Mouse (Mus musculus) lung, embryonic 14.5 days (tissue): ENCODE measurements around the gene Ttc7b. TPM values are rescaled to one million over a fixed set of nuclear protein-coding genes. Genes with fewer than 3 reads are reported as not detected.

ENCODE experiments used
- ATAC-seq: fragments of 200-750 bp; cut with Nextera tagmentation; 2 replicates; pipeline ENCODE4 v1.8.0; 2017; ENCODE audit warnings: mild to moderate bottlenecking, moderate TSS enrichment, moderate library complexity; ENCODE audit not compliant: insufficient read depth
- DNase-seq: peaks from one replicate; pipeline ENCODE4 v3.0.0-alpha.2; 2015
- H3K27ac ChIP-seq: fragments of 300-500 bp; sonication (generic); 2 replicates; pipeline ENCODE4 v1.5.1; 2014; ENCODE audit warnings: low read depth, mild to moderate bottlenecking, moderate library complexity
- H3K27me3 ChIP-seq: fragments of 300-500 bp; sonication (generic); 2 replicates; pipeline ENCODE4 v1.6.1; 2014; ENCODE audit warnings: low read length, control low read depth; ENCODE audit not compliant: insufficient read depth
- H3K36me3 ChIP-seq: fragments of 300-500 bp; sonication (generic); 2 replicates; pipeline ENCODE4 v1.6.1; 2014; ENCODE audit warnings: control low read depth; ENCODE audit not compliant: insufficient read depth
- H3K4me1 ChIP-seq: fragments of 300-500 bp; sonication (generic); 2 replicates; pipeline ENCODE4 v1.6.1; 2014; ENCODE audit warnings: antibody characterized with exemption, control low read depth; ENCODE audit not compliant: insufficient read depth
- H3K4me2 ChIP-seq: fragments of 300-500 bp; sonication (generic); 2 replicates; pipeline ENCODE4 v1.6.1; 2014; ENCODE audit warnings: mild to moderate bottlenecking
- H3K4me3 ChIP-seq: fragments of 300-500 bp; sonication (generic); 2 replicates; pipeline ENCODE4 v1.5.1; 2014; ENCODE audit warnings: low read depth, low read length
- H3K9ac ChIP-seq: fragments of 300-500 bp; sonication (generic); 2 replicates; pipeline ENCODE4 v1.6.1; 2014
- H3K9me3 ChIP-seq: fragments of 300-500 bp; sonication (generic); 2 replicates; pipeline ENCODE4 v1.6.1; 2016; ENCODE audit warnings: low read depth, low read length, control low read depth
- CTCF ChIP-seq: IDR thresholded peaks from 2 replicates; pipeline ENCODE4 v1.5.1; 2016; ENCODE audit warnings: antibody characterized with exemption, low read depth
- WGBS: fragments of 180-500 bp; shearing (Covaris S2); extraction: QIAGEN DNeasy Blood & Tissue Kit; methylation state at CpG from one replicate; pipeline ENCODE4 v1.1.7; 2014; 5-methylcytosine and 5-hydroxymethylcytosine counted together
- polyA plus RNA-seq: library from polyadenylated mRNA; unstranded; fragments of >200 nt; fragmentation: Nextera tagmentation; extraction: Ambion mirVana; gene quantifications from 2 replicates; pipeline ENCODE4 v1.2.1, GENCODE M21; 2014

Gene Ttc7b
- polyA plus RNA-seq, 1 experiment from 2014 or later, result 8.1 TPM

DNA sequence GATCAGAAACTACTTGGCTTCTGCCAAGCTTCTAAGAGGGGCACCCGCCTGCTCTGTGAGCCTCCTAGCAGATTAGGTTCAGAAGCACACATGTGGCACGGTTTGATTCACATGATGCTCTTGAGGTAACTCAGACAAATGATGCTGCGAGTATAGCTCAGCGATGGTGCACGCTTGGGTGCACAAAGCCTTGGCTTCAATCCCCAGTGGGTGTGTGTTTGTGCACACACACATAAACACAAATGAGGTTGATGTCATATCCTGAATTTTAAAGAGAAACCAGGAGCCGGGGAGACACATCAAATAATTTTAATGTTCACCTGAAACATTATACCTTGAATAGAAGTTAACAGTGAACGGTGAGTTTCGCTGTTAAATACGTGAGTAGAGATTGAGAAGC is 6.6 kb upstream of the Ttc7b start:
- peak overlapping the region; percentile 50 for H3K4me2 ChIP-seq
- H3K9me3 ChIP-seq, result no peaks in the 10 kb centered on the region
- TF ChIP-seq CTCF, result no peak
- no peak for DNase-seq
- no peak overlapping the region for H3K4me3 ChIP-seq
- no peak overlapping the region for H3K9ac ChIP-seq
- no peak overlapping the region for H3K27ac ChIP-seq
- ATAC-seq, result no peak
- no peaks in the 10 kb centered on the region for H3K27me3 ChIP-seq
- no peaks in the 10 kb centered on the region for H3K4me1 ChIP-seq
- WGBS, result 67% methylated on average over 9 of the region's 9 CpGs
- no peaks in the 10 kb centered on the region for H3K36me3 ChIP-seq

DNA sequence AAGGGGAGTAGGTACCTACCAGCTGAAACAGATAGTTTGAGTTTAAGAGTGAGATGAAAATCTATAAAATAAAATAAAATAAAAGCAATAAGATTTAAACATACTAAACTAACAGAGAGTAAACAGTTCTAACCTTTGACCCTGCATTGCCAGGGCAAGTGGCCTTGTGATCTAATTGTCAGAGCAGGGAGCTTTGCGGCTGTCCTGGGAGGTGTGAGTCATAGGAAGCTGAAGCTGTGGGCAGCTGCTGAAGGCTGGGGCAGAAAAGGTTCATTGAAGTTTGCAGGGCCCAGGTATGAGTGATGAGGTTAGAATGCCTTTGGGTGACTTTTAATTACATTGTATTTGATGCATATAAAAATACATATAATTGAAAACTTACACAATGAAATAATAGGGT is 5.3 kb upstream of the Ttc7b start:
- Histone ChIP-seq H3K4me1 (no peaks in the 10 kb centered on the region), H3K9ac (no peak overlapping the region), H3K4me3 (no peak overlapping the region), H3K4me2 (no peak overlapping the region), H3K36me3 (no peaks in the 10 kb centered on the region), H3K27ac (no peak overlapping the region), H3K9me3 (no peaks in the 10 kb centered on the region), H3K27me3 (no peaks in the 10 kb centered on the region)
- no peak for ATAC-seq
- no peak for DNase-seq
- no peak for TF ChIP-seq CTCF
- WGBS, result 25% methylated on average over 1 of the region's 1 CpGs

DNA sequence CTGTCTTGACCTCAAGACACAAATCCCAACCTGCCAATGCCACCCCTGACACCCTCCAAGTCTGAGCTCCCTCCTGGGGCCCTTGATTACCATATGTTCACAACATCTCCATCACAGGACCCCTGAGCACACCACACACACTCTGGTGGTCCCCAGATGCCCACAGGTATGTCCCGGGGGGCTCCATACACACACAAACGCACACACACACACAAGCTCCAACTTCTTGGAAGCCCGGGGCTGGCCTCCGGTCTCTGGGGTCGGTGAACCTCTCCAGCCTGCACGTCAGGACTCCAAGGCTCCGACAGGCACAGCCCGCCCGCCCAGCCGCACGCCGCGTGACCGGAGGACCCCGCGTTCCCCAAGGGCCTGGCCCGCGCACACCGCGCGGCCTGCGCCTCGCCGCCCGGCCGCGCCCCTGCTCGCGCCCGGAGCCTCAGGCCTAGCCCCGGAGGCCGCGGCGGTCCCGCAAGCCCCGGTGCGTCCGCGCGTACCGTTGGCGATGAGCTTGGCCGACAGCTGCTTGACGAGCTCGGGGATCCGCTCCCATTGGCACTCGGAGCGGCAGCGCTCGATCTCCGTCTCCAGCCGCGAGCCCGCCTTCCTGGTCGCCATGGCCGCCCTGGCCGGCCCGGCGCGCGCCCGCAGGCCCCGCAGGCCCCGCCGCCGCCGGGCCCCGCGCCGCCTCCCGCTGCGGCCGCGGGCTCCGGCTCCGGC is 391 bp downstream of the Ttc7b start:
- Histone ChIP-seq H3K36me3 (no peaks in the 10 kb centered on the region), H3K4me2 (peak overlapping the region; percentile 89), H3K4me3 (peak overlapping the region; percentile 79), H3K27me3 (no peaks in the 10 kb centered on the region), H3K27ac (peak overlapping the region; percentile 79), H3K9ac (peak overlapping the region; percentile 92), H3K4me1 (peaks cover 8% of the 10 kb centered on the region; the same call in 1 of the 2 replicates), H3K9me3 (no peaks in the 10 kb centered on the region)
- DNase-seq (peak; percentile 64), ATAC-seq (peak; percentile 85)
- no peak for TF ChIP-seq CTCF
- 0% methylated on average over 73 of the region's 76 CpGs for WGBS

DNA sequence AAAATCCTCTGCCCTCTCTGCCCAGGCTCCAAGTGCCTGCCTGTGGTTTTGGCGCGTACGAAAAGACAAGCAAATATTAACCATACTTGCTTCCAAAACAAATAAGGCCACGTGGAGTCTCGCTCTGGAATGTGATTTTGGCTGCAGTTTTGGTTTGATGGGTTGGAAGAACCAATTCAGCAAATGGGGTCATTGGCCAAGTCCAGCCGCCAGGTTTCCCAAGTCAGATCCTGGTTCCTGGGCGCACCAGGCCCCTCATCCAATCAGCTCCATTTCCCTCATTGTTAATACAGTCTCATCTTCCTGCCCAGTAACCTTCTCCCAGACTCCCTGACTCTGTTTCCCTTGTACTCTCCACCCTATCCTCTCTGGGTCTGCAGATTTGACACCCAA is 946 bp downstream of the Ttc7b start:
- peak; percentile 64 for DNase-seq
- Histone ChIP-seq H3K4me3 (peak overlapping the region; percentile 79), H3K36me3 (no peaks in the 10 kb centered on the region), H3K4me2 (peak overlapping the region; percentile 89), H3K9ac (peak overlapping the region; percentile 92), H3K4me1 (peaks cover 8% of the 10 kb centered on the region; the same call in 1 of the 2 replicates), H3K27me3 (no peaks in the 10 kb centered on the region), H3K9me3 (no peaks in the 10 kb centered on the region), H3K27ac (no peak overlapping the region; the same call in 1 of the 2 replicates)
- 0 out of 2 replicates have a peak, but pooled peaks have one; percentile 4 for TF ChIP-seq CTCF
- 24% methylated on average over 7 of the region's 7 CpGs for WGBS
- ATAC-seq, result peak; percentile 16; the same call in 1 of the 2 replicates

DNA sequence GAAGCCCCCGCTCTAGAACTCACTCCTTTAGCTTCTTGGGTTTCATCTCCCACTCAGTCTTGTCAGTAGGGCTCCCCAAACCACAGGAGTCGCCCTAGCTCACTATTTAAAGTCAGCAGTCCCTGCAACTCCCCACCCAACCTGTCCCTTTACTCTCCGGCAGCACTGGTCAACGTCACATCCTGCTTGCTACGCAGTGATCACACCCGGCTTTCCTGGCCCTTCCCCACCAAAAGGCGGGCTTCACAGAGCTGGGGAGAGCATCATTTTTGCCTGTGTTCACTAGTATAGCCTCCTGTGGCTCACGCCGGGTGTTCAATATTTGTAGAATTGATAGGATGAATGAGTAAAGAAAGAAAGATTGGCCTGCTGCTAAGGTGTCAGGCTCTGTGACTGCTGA is 3.3 kb downstream of the Ttc7b start:
- Histone ChIP-seq H3K9ac (no peak overlapping the region), H3K4me2 (no peak overlapping the region), H3K27me3 (no peaks in the 10 kb centered on the region), H3K9me3 (no peaks in the 10 kb centered on the region), H3K36me3 (0 out of 2 replicates have a peak, but pooled peaks cover 6% of the 10 kb centered on the region), H3K27ac (no peak overlapping the region), H3K4me1 (peaks cover 8% of the 10 kb centered on the region; the same call in 1 of the 2 replicates), H3K4me3 (no peak overlapping the region)
- 87% methylated on average over 9 of the region's 9 CpGs for WGBS
- no peak for TF ChIP-seq CTCF
- no peak for ATAC-seq
- DNase-seq, result no peak

DNA sequence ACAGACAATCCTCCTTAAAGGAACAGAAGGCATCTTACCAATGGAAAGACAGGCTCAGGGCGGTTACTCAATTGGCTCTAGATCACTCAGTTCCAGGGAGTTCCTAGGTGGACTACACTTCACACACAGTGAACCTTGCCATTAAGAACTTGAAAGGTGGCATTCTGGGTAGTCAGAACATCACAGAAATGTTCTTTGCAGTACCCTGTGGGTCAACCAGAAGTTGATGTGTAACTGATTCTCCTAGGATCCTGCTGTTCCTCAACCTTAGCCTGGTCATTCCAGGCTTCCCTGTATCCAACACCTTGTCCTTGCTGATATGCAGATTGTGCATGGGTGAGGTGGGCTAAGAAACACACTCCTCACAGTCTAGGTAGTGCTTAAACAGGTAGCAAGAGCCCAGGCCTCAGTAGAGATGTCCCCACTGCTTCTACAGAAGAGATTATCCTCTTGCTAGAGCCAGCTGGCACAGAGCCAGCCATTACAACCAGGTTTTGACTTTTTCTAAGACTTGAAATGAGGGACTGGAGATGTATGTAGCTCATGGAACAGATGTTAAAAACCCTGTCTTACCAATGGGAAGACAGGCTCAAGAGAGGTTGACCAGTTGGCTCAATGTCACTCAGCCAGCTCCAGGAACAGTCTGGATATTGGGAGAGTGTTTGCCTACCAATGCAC is 4.3 kb downstream of the Ttc7b start:
- TF ChIP-seq CTCF, result no peak
- 94% methylated on average over 1 of the region's 1 CpGs for WGBS
- ATAC-seq, result no peak
- Histone ChIP-seq H3K9me3 (no peaks in the 10 kb centered on the region), H3K27ac (no peak overlapping the region), H3K9ac (no peak overlapping the region), H3K27me3 (no peaks in the 10 kb centered on the region), H3K4me2 (no peak overlapping the region), H3K36me3 (0 out of 2 replicates have a peak, but pooled peaks cover 8% of the 10 kb centered on the region), H3K4me3 (no peak overlapping the region), H3K4me1 (peaks cover 8% of the 10 kb centered on the region; the same call in 1 of the 2 replicates)
- peak; percentile 60 for DNase-seq

DNA sequence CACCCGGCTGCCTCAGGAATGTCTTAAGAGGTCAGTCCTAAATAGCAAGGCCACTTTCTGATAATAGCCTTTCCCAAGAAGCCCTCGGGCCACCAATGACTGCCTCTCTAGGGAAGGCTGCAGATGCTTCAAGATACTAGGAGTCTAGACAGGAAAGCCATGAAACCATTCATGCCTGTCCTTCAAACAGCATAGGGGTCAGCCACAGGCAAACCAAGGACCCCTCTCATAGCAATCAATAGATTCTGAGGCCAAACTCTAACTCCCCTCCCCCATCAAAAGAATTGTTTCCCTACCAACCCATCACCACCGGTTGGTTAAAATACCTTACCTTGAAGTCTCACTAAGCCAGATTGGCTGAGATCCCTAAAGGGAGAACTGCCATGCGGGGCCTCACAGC is 5.1 kb downstream of the Ttc7b start:
- DNase-seq (no peak), ATAC-seq (no peak)
- 0 out of 2 replicates have a peak, but pooled peaks cover 8% of the 10 kb centered on the region for H3K36me3 ChIP-seq
- H3K27ac ChIP-seq, result no peak overlapping the region
- H3K4me1 ChIP-seq, result peaks cover 8% of the 10 kb centered on the region; the same call in 1 of the 2 replicates
- no peaks in the 10 kb centered on the region for H3K27me3 ChIP-seq
- no peak overlapping the region for H3K4me2 ChIP-seq
- no peaks in the 10 kb centered on the region for H3K9me3 ChIP-seq
- H3K9ac ChIP-seq, result no peak overlapping the region
- TF ChIP-seq CTCF, result no peak
- WGBS, result 85% methylated on average over 4 of the region's 4 CpGs
- no peak overlapping the region for H3K4me3 ChIP-seq
